Mouse (Mus musculus) adrenal gland, adult 8-10 months (tissue): ENCODE data around the gene Zfhx3. TPM values are rescaled to one million over a fixed set of nuclear protein-coding genes. Genes with fewer than 3 reads are reported as not detected.

Experiments
- microRNA-seq, 2 experiments: library from miRNA; unstranded; fragments of <30 nt; microRNA quantifications; one replicate each; pipeline ENCODE4 v1.2.0; 2022
- total RNA-seq, 4 experiments: library from RNA; stranded (reverse); gene quantifications; 2 replicates each; pipeline ENCODE4 v1.2.4; 2022

Gene Zfhx3
- total RNA-seq, 4 experiments from 2014 or later: 40.3 to 85.2 (median 55.1) TPM

Small RNA genes within 50 kb of the gene (microRNA-seq; reads per million reads assigned to microRNA genes)
- gene Mir3108: 0 reads per million in 2 experiments
